Mouse (Mus musculus) testis, adult 2 months (tissue): ENCODE data around the gene Prr15l.

Experiments
- CTCF ChIP-seq: fragments of 200-500 bp; IDR thresholded peaks from 2 replicates; pipeline ENCODE4 v1.5.1; 2012; ENCODE audit warnings: low read depth, mild to moderate bottlenecking, inconsistent platforms, low read length, moderate library complexity; ENCODE audit not compliant: control insufficient read depth, insufficient read depth, insufficient replicate concordance
- POLR2A ChIP-seq: fragments of 200-500 bp; IDR thresholded peaks from 2 replicates; pipeline ENCODE4 v1.6.1; 2012; ENCODE audit warnings: low read depth, mild to moderate bottlenecking, inconsistent platforms, low read length, moderate library complexity; ENCODE audit not compliant: control insufficient read depth

GRCm38 (mm10) chr11:96955094-96955493 is 27.2 kb downstream of the Prr15l start:
- no peak for TF ChIP-seq CTCF
- no peak for TF ChIP-seq POLR2A
